Mouse (Mus musculus) MEL (cell line): ENCODE measurements around the gene Diaph3. TPM values are rescaled to one million over a fixed set of nuclear protein-coding genes. Genes with fewer than 3 reads are reported as not detected.

Experiments
- DNase-seq: peaks from one replicate; pipeline ENCODE4 v3.0.0; 2011; ENCODE audit warnings: low read depth, low spot score
- H3K27ac ChIP-seq: 2 replicates; pipeline ENCODE4 v1.5.1; 2012; ENCODE audit warnings: low read depth, mild to moderate bottlenecking, control low read depth, low read length, moderate library complexity; ENCODE audit not compliant: control insufficient read depth
- H3K27me3 ChIP-seq, 2 experiments: fragments of 150-350 bp in 1 of 2; sonication (generic) in 1 of 2; 2 replicates each; pipeline ENCODE4 v1.6.1; 2012; ENCODE audit warnings: low read length in 2 of 2, mild to moderate bottlenecking in 2 of 2, improper control_type of control experiment in 1 of 2, moderate library complexity in 1 of 2; ENCODE audit not compliant: insufficient read depth in 2 of 2, control insufficient read depth in 1 of 2
- H3K36me3 ChIP-seq, 2 experiments: 2 replicates each; pipeline ENCODE4 v1.6.1; 2012 to 2014; ENCODE audit warnings: low read length in 2 of 2, improper control_type of control experiment in 1 of 2, inconsistent platforms in 1 of 2, mild to moderate bottlenecking in 1 of 2; ENCODE audit not compliant: insufficient read depth in 2 of 2, control insufficient read depth in 1 of 2
- H3K4me1 ChIP-seq, 2 experiments: fragments of 150-350 bp in 1 of 2; sonication (generic) in 1 of 2; 2 replicates each; pipeline ENCODE4 v1.6.1; 2012; ENCODE audit warnings: low read length in 2 of 2, improper control_type of control experiment in 1 of 2, mild to moderate bottlenecking in 1 of 2; ENCODE audit not compliant: insufficient read depth in 2 of 2, control insufficient read depth in 1 of 2
- H3K4me3 ChIP-seq, 2 experiments: fragments of 150-350 bp in 1 of 2; sonication (generic) in 1 of 2; 2 replicates each; pipeline ENCODE4 v1.5.1; 2012; ENCODE audit warnings: low read depth in 2 of 2, low read length in 2 of 2, mild to moderate bottlenecking in 2 of 2, moderate library complexity in 2 of 2, control low read depth in 1 of 2, improper control_type of control experiment in 1 of 2; ENCODE audit not compliant: control insufficient read depth in 1 of 2, insufficient read depth in 1 of 2
- H3K79me2 ChIP-seq: 2 replicates; pipeline ENCODE4 v1.6.1; 2012; ENCODE audit warnings: mild to moderate bottlenecking, low read length, moderate library complexity; ENCODE audit not compliant: control insufficient read depth, poor library complexity, insufficient read depth
- H3K9ac ChIP-seq: 2 replicates; pipeline ENCODE4 v1.6.1; 2012; ENCODE audit warnings: low read depth, mild to moderate bottlenecking, control low read depth, low read length, moderate library complexity; ENCODE audit not compliant: control insufficient read depth, poor library complexity, severe bottlenecking
- H3K9me3 ChIP-seq: fragments of 150-350 bp; sonication (generic); replicated peaks from 2 replicates; pipeline ENCODE4 v1.6.1; 2012; ENCODE audit warnings: mild to moderate bottlenecking, low read length, improper control_type of control experiment, moderate library complexity; ENCODE audit not compliant: insufficient read depth
- CHD2 ChIP-seq: IDR thresholded peaks from 2 replicates; pipeline ENCODE4 v1.6.1; 2011; ENCODE audit warnings: low read length, improper control_type of control experiment
- GATA1 ChIP-seq: IDR thresholded peaks from 2 replicates; pipeline ENCODE4 v1.6.1; 2011; ENCODE audit warnings: low read depth, low read length, improper control_type of control experiment
- KAT2A ChIP-seq: conservative IDR thresholded peaks from 2 replicates; pipeline ENCODE4 v1.6.1; 2012; ENCODE audit warnings: low read depth, low read length, improper control_type of control experiment, inconsistent platforms
- MAFK ChIP-seq: IDR thresholded peaks from 2 replicates; pipeline ENCODE4 v1.6.1; 2011; ENCODE audit warnings: low read depth, mild to moderate bottlenecking, low read length, improper control_type of control experiment, borderline replicate concordance
- MYB ChIP-seq: IDR thresholded peaks from 2 replicates; pipeline ENCODE4 v1.6.1; 2011; ENCODE audit warnings: mild to moderate bottlenecking, low read depth, low read length, improper control_type of control experiment
- MYC ChIP-seq: IDR thresholded peaks from 2 replicates; pipeline ENCODE4 v1.6.1; 2011; ENCODE audit warnings: low read depth, mild to moderate bottlenecking, low read length, improper control_type of control experiment, moderate library complexity
- NRF1 ChIP-seq: IDR thresholded peaks from 2 replicates; pipeline ENCODE4 v1.6.1; 2014; ENCODE audit warnings: low read depth, mild to moderate bottlenecking, inconsistent platforms, low read length, improper control_type of control experiment, moderate library complexity; ENCODE audit not compliant: poor library complexity, insufficient read depth, severe bottlenecking
- POLR2A ChIP-seq, 2 experiments: IDR thresholded peaks; 2 replicates each; pipeline ENCODE4 v1.6.1; 2011 to 2012; ENCODE audit warnings: low read length in 2 of 2, mild to moderate bottlenecking in 2 of 2, control low read depth in 1 of 2, improper control_type of control experiment in 1 of 2, low read depth in 1 of 2, moderate library complexity in 1 of 2; ENCODE audit not compliant: control insufficient read depth in 1 of 2, insufficient read depth in 1 of 2, poor library complexity in 1 of 2
- RCOR1 ChIP-seq: IDR thresholded peaks from 2 replicates; pipeline ENCODE4 v1.6.1; 2012; ENCODE audit warnings: low read depth, mild to moderate bottlenecking, inconsistent platforms, low read length, improper control_type of control experiment
- SMC3 ChIP-seq: IDR thresholded peaks from 2 replicates; pipeline ENCODE4 v1.6.1; 2011; ENCODE audit warnings: low read depth, low read length, improper control_type of control experiment
- TCF12 ChIP-seq: IDR thresholded peaks from 2 replicates; pipeline ENCODE4 v1.6.1; 2014; ENCODE audit warnings: low read depth, mild to moderate bottlenecking, inconsistent platforms, low read length, improper control_type of control experiment, moderate library complexity
- UBTF ChIP-seq: IDR thresholded peaks from 2 replicates; pipeline ENCODE4 v1.6.1; 2012; ENCODE audit warnings: low read depth, mild to moderate bottlenecking, inconsistent platforms, low read length, improper control_type of control experiment, moderate library complexity, borderline replicate concordance; ENCODE audit not compliant: insufficient read depth
- USF1 ChIP-seq: IDR thresholded peaks from 2 replicates; pipeline ENCODE4 v1.6.1; 2014; ENCODE audit warnings: low read depth, mild to moderate bottlenecking, inconsistent platforms, low read length, improper control_type of control experiment, moderate library complexity
- USF2 ChIP-seq, 2 experiments: IDR thresholded peaks; 2 replicates each; pipeline ENCODE4 v1.6.1; 2011 to 2012; ENCODE audit warnings: improper control_type of control experiment in 2 of 2, low read length in 2 of 2, borderline replicate concordance in 1 of 2, inconsistent platforms in 1 of 2, low read depth in 1 of 2, mild to moderate bottlenecking in 1 of 2; ENCODE audit not compliant: insufficient read depth in 1 of 2
- ZKSCAN1 ChIP-seq: IDR thresholded peaks from 2 replicates; pipeline ENCODE4 v1.6.1; 2012; ENCODE audit warnings: low read depth, mild to moderate bottlenecking, inconsistent platforms, low read length, improper control_type of control experiment, moderate library complexity
- ZMIZ1 ChIP-seq: IDR thresholded peaks from 2 replicates; pipeline ENCODE4 v1.6.1; 2012; ENCODE audit warnings: low read depth, mild to moderate bottlenecking, inconsistent platforms, low read length, improper control_type of control experiment, moderate library complexity
- ZNF384 ChIP-seq: IDR thresholded peaks from 2 replicates; pipeline ENCODE4 v1.6.1; 2012; ENCODE audit warnings: low read depth, mild to moderate bottlenecking, inconsistent platforms, low read length, improper control_type of control experiment
- polyA plus RNA-seq, 2 experiments: library from polyadenylated mRNA; stranded (reverse) in 1 of 2; unstranded in 1 of 2; fragments of >175 nt in 1 of 2; fragments of >200 nt in 1 of 2; gene quantifications; 2 replicates each; pipeline versions ENCODE4 v1.2.1 to v1.2.4; 2012; ENCODE audit warnings: low replicate concordance in 2 of 2, low read depth in 1 of 2; ENCODE audit not compliant: insufficient read length in 2 of 2, insufficient read depth in 1 of 2, missing spikeins in 1 of 2
- total RNA-seq: library from RNA; depleted of rRNA; stranded (reverse); fragments of 300-350 nt; gene quantifications from 2 replicates; pipeline ENCODE4 v1.2.3, GENCODE M21; 2012

The Diaph3 gene
- total and polyA plus RNA-seq, 3 experiments = 9.0 to 11.9 TPM; not detected in 1

DNA sequence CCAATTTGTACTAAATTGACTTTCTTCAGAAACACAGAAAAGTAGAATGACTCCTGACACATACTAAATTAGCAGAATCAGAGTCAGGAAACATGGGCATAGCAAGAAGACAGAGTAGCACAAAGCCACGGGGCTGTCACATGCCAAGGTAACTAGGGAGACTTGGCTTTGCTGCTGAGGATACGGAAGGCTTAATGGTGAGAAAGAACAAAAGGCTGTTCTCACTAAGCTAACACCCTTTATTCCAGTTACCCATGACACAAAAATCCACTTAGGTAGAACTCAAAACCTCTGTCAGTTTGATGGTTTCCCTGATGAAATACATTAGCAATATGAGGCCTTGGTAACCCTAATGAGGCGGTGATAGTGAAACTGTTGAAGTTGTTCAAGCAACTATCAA, 273.9 kb downstream of the Diaph3 start:
- no peaks in the 10 kb centered on the region for H3K9me3 ChIP-seq
- H3K4me3 ChIP-seq = no peak overlapping the region
- no peak for DNase-seq
- H3K9ac ChIP-seq = no peak overlapping the region
- H3K4me1 ChIP-seq = no peaks in the 10 kb centered on the region; a peak in 1 of 4 replicates
- no peaks in the 10 kb centered on the region for H3K79me2 ChIP-seq
- no peak overlapping the region for H3K27ac ChIP-seq
- no peaks in the 10 kb centered on the region for H3K27me3 ChIP-seq
- H3K36me3 ChIP-seq = no peaks in the 10 kb centered on the region; a peak in 1 of 4 replicates
- TF ChIP-seq ZKSCAN1 = no peak
- TF ChIP-seq CHD2 = no peak
- TF ChIP-seq MAFK = no peak
- TF ChIP-seq TCF12 = no peak
- TF ChIP-seq POLR2A (IDR thresholded peaks at IDR 0.05; ENCODE audit: control insufficient read depth in 1 of 2, insufficient read depth in 1 of 2, low read depth in 1 of 2, low read length in 2 of 2, poor library complexity in 1 of 2) = no peak
- no peak for TF ChIP-seq GATA1
- no peak for TF ChIP-seq SMC3
- TF ChIP-seq ZNF384 = no peak
- no peak for TF ChIP-seq MYB
- no peak for TF ChIP-seq UBTF
- TF ChIP-seq ZMIZ1 = no peak
- no peak for TF ChIP-seq RCOR1
- no peak for TF ChIP-seq USF2 (IDR thresholded peaks at IDR 0.05; ENCODE audit: borderline replicate concordance in 1 of 2, insufficient read depth in 1 of 2, low read depth in 1 of 2, low read length in 2 of 2)

DNA sequence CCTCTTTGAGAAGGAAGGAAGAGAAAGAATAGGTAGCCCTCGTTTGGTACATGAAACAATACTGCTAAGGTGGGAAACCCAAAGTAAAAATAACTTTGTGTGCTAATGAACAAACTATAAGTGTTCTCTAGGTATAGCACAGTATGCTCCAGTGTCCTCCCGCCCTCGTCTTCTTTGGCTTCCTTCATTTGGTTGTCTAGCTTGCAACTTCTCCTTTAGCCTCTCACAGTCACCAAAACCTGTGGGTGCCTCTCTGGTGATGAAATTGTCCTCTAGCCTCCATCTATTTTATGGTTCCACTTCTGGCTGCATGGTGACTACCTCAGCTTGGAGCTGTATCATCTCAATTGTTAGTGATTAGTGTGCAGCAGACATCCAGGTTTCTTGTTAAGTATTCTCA, 277.0 kb downstream of the Diaph3 start:
- Histone ChIP-seq H3K9ac (no peak overlapping the region), H3K4me1 (no peaks in the 10 kb centered on the region; a peak in 2 of 4 replicates), H3K9me3 (no peaks in the 10 kb centered on the region), H3K36me3 (no peaks in the 10 kb centered on the region; a peak in 1 of 4 replicates), H3K27ac (no peak overlapping the region), H3K4me3 (no peak overlapping the region), H3K27me3 (no peaks in the 10 kb centered on the region), H3K79me2 (no peaks in the 10 kb centered on the region)
- no peak for DNase-seq
- TF ChIP-seq MYC = no peak
- TF ChIP-seq NRF1 = no peak
- TF ChIP-seq KAT2A = no peak
- TF ChIP-seq USF1 = no peak
- TF ChIP-seq, all 39 proteins: peak for 0
